Mouse (Mus musculus) small intestine, adult 2 months (tissue): Measurements from ENCODE around the gene Sele. TPM values are rescaled to one million over a fixed set of nuclear protein-coding genes. Genes with fewer than 3 reads are reported as not detected.

Experiments
- H3K27ac ChIP-seq: fragments of 200-500 bp; 2 replicates; pipeline ENCODE4 v1.5.1; 2012; ENCODE audit warnings: low read depth, low read length, control low read depth, inconsistent platforms; ENCODE audit not compliant: insufficient read depth
- H3K27me3 ChIP-seq: fragments of 200-500 bp; 2 replicates; pipeline ENCODE4 v1.6.1; 2012; ENCODE audit warnings: mild to moderate bottlenecking, moderate library complexity, low read length, inconsistent platforms; ENCODE audit not compliant: control insufficient read depth, insufficient read depth
- H3K36me3 ChIP-seq: fragments of 200-500 bp; 2 replicates; pipeline ENCODE4 v1.6.1; 2012; ENCODE audit warnings: mild to moderate bottlenecking, low read length, control low read depth, inconsistent platforms; ENCODE audit not compliant: control insufficient read depth, insufficient read depth
- H3K4me1 ChIP-seq: fragments of 200-500 bp; 2 replicates; pipeline ENCODE4 v1.6.1; 2012; ENCODE audit warnings: low read length, inconsistent platforms, mixed read lengths; ENCODE audit not compliant: control insufficient read depth, insufficient read depth, insufficient read length
- H3K4me3 ChIP-seq: fragments of 200-500 bp; 2 replicates; pipeline ENCODE4 v1.5.1; 2012; ENCODE audit warnings: low read depth, mild to moderate bottlenecking, control low read depth, inconsistent platforms, low read length, moderate library complexity
- CTCF ChIP-seq: fragments of 200-500 bp; IDR thresholded peaks from 2 replicates; pipeline ENCODE4 v1.5.1; 2012; ENCODE audit warnings: low read depth, mild to moderate bottlenecking, control low read depth, inconsistent platforms, low read length, moderate library complexity, mixed read lengths; ENCODE audit not compliant: insufficient replicate concordance, insufficient read length; ENCODE audit errors: extremely low read depth
- POLR2A ChIP-seq: fragments of 200-500 bp; IDR thresholded peaks from 2 replicates; pipeline ENCODE4 v1.6.1; 2012; ENCODE audit warnings: low read depth, mild to moderate bottlenecking, control low read depth, inconsistent platforms, low read length, moderate library complexity
- WGBS: fragments of 180-500 bp; shearing (Covaris S2); methylation state at CpG from one replicate; pipeline ENCODE4 v1.1.7; 2018; 5-methylcytosine and 5-hydroxymethylcytosine counted together
- polyA plus RNA-seq: library from polyadenylated mRNA; depleted of rRNA; stranded (reverse); fragments of >200 nt; gene quantifications from 2 replicates; pipeline ENCODE4 v1.2.3, GENCODE M21; 2012

Sele gene
- polyA plus RNA-seq, 1 experiment = not detected

DNA sequence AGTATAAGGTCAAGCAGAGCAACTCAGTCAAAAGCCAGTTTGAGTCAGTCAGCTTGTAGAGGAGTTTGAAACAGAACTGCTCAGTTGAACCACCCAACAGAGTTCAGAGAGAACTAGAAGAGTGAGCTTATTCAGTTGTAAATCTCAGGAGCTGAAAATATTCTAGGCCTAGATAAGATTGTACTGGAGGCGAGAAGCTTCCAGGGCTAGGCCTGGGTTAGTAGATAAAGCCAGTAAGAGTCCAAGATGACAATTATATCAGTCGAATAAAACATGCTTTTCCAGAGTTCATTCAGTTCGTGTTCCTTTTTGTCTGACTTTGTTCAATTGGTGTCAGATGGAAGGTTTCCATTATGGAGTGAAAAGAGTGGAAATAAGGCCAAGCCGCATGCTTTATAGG lies 22.3 kb upstream of the Sele start:
- H3K27ac ChIP-seq = no peak overlapping the region
- WGBS = 79% methylated on average over 4 of the region's 4 CpGs
- TF ChIP-seq POLR2A (no peak), CTCF (no peak)
- H3K36me3 ChIP-seq = no peaks in the 10 kb centered on the region
- H3K4me1 ChIP-seq = no peaks in the 10 kb centered on the region; the same call in 1 of the 2 replicates
- no peaks in the 10 kb centered on the region for H3K27me3 ChIP-seq
- H3K4me3 ChIP-seq = no peak overlapping the region

DNA sequence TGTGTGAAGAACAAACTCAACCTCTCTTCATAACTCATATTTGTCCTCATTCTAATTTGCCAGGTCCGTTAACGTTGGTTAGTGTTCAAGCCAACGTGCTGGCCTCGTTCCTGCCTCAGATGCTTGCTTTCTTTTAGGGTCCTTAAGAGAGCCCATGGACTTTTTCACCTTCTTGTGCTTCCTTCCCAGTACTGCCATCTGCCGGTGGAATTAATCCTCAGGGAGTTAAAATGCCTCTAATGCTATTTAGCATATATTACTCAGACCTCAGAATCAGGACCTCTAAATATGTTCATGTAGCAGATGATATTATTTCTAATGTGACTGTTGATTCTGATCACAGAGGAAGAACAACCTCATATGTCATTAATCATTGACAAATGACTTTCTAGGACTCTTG lies 20.6 kb upstream of the Sele start:
- no peaks in the 10 kb centered on the region for H3K36me3 ChIP-seq
- TF ChIP-seq POLR2A (no peak), CTCF (no peak)
- H3K27ac ChIP-seq = no peak overlapping the region
- H3K27me3 ChIP-seq = no peaks in the 10 kb centered on the region
- H3K4me1 ChIP-seq = no peaks in the 10 kb centered on the region
- H3K4me3 ChIP-seq = no peak overlapping the region
- 66% methylated on average over 5 of the region's 5 CpGs for WGBS

DNA sequence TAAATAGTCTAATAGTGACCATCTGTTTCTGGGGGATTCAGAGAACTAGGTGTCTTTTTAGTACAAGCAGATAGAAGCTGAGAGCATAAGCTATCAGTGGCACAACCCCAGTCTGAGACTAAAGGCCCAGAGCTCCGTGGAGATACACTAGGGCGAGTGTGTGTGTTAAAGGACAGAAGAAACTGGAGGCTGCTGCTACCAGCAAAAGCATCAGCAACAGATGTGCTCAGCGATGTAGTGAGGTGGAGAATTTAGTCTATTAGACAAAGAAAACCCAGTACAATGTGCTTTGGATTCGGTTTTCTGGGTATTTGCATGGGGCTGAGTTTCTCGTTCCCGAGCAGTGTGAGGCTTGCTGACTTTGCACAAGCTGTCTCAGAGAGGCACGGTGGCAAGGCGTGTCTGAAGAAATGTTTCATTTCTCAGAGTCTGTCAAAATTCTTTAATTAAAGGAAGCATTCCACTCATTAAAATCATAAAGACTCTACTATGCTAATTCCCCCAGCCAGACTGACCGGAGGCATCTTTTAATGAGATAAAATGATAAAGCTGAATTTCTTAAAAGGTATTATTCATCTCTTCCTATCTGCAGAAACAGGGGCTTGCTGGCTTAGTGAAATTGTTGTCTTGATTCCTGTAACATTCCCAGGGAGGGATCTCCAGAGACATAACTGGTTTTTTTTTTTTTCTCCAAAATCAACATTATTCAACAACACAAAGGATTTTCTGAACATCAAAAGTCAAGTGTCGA lies 7.5 kb upstream of the Sele start:
- WGBS = 77% methylated on average over 10 of the region's 10 CpGs
- Histone ChIP-seq H3K27me3 (no peaks in the 10 kb centered on the region), H3K27ac (no peak overlapping the region), H3K4me1 (no peaks in the 10 kb centered on the region), H3K36me3 (no peaks in the 10 kb centered on the region), H3K4me3 (no peak overlapping the region)
- TF ChIP-seq POLR2A = no peak
- TF ChIP-seq CTCF = no peak

DNA sequence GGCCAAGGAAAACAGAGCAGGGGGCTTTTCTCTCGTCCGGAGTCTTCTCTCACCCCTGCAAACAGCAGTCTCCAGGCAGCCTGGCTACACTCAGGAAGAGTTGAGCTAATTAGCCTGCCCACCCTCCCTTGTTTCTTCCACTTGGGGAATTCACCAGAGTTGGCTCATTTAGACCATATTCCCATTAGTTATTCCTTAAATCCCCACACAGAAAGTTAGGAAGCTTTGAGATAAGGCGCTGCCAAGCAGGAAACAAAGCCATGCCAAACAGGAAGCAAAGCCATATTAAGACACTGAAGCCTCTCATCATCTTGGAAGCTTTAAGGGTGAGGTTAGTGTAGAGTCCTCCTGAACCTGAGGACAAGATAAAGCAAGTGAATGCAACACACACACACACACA lies 4.5 kb upstream of the Sele start:
- Histone ChIP-seq H3K4me1 (no peaks in the 10 kb centered on the region), H3K4me3 (no peak overlapping the region), H3K27me3 (no peaks in the 10 kb centered on the region), H3K27ac (no peak overlapping the region), H3K36me3 (no peaks in the 10 kb centered on the region)
- no peak for TF ChIP-seq CTCF
- no peak for TF ChIP-seq POLR2A
- 51% methylated on average over 3 of the region's 3 CpGs for WGBS

GRCm38 (mm10) chr1:164053561-164053960 lies 5.5 kb downstream of the Sele start:
- no peaks in the 10 kb centered on the region for H3K36me3 ChIP-seq
- H3K4me1 ChIP-seq = no peaks in the 10 kb centered on the region
- no peak overlapping the region for H3K4me3 ChIP-seq
- WGBS = 85% methylated on average over 9 of the region's 9 CpGs
- H3K27ac ChIP-seq = no peak overlapping the region
- H3K27me3 ChIP-seq = no peaks in the 10 kb centered on the region
- TF ChIP-seq CTCF = no peak
- no peak for TF ChIP-seq POLR2A

GRCm38 (mm10) chr1:164054800-164055199 lies 6.8 kb downstream of the Sele start:
- Histone ChIP-seq H3K27me3 (no peaks in the 10 kb centered on the region), H3K4me3 (no peak overlapping the region), H3K36me3 (no peaks in the 10 kb centered on the region), H3K4me1 (no peaks in the 10 kb centered on the region), H3K27ac (no peak overlapping the region)
- WGBS = 18% methylated on average over 2 of the region's 2 CpGs
- TF ChIP-seq CTCF = no peak
- no peak for TF ChIP-seq POLR2A

- Histone ChIP-seq H3K36me3 (no peaks in the 10 kb centered on the region), H3K4me1 (no peaks in the 10 kb centered on the region)
- 86% methylated on average over 4 of the region's 4 CpGs for WGBS
These were observed 12.0 kb downstream of the Sele start for GRCm38 (mm10) chr1:164060071-164060470.

More at GRCm38 (mm10) chr1:164060071-164060470, 12.0 kb downstream of the Sele start:
- TF ChIP-seq CTCF (no peak), POLR2A (no peak)
- Histone ChIP-seq H3K27ac (no peak overlapping the region), H3K27me3 (no peaks in the 10 kb centered on the region), H3K4me3 (no peak overlapping the region)
